Mouse (Mus musculus) erythroblast, embryonic 14.5 days (primary cell): ENCODE measurements around the gene Ccdc144b.

Source experiments
- GATA1 ChIP-seq: IDR thresholded peaks from 2 replicates; pipeline ENCODE4 v1.6.1; 2012; ENCODE audit warnings: low read length, inconsistent platforms, mixed read lengths
- TAL1 ChIP-seq: IDR thresholded peaks from 3 replicates; pipeline ENCODE4 v1.6.1; 2012; ENCODE audit warnings: low read length, inconsistent platforms, mixed read lengths

DNA sequence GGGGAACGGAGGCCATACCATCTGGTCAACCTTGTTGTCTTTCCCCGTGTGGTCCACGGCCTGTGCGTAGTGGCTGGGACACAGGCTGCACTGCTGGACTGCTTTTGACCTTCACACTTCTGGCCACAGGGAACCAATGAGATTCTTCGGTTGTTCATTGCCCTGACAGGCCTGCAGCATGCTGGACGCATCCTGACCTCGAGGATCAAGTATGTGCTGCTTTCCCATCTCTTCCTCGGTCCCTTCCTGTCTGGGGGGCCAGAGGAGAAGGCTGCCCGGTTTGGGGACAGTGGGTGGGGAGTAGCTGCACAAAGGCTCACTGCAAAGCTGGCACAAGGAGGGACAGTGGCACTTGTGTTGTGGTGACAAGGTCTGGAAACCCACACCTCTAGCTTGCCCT, 34.2 kb upstream of the Ccdc144b start:
- TF ChIP-seq TAL1 (no peak), GATA1 (no peak)
